Mouse (Mus musculus): ENCODE results near the gene Nuak2. TPM values are rescaled to one million over a fixed set of nuclear protein-coding genes. Genes with fewer than 3 reads are reported as not detected.
"Not testable (repeated sequence)": the region's sequence is repeated elsewhere in the genome, so short reads cannot be mapped to it uniquely, and the experiment has no call there.

The Nuak2 gene
- 1.4 and 2.3 TPM in 2 replicates for polyA plus RNA-seq (2014; fragmentation: Nextera tagmentation; extraction: Ambion mirVana)

GRCm38 (mm10) chr1:132315889-132316624 lies at the start of gene Nuak2:
Gene Nuak2 (plus strand): TSS chr1:132316126.
- Histone ChIP-seq H3K9ac (ENCODE audit: low read depth, low read length) (peak within 1 kb of the TSS; percentile 53), H3K9me3 (ENCODE audit: control insufficient read depth, low read length) (no peaks in the 10 kb centered on the region), H3K27me3 (ENCODE audit: control insufficient read depth, insufficient read depth, low read length) (peaks cover 18% of the 10 kb centered on the region), H3K4me2 (replicated peaks; ENCODE audit: low read depth, low read length) (peak within 1 kb of the TSS; percentile 91), H3K4me3 (ENCODE audit: low read length) (peak within 1 kb of the TSS; percentile 46), H3K36me3 (ENCODE audit: control insufficient read depth, insufficient read depth, low read length) (no peaks in the 10 kb centered on the region), H3K27ac (ENCODE audit: low read depth, low read length) (no peak within 1 kb of the TSS), H3K4me1 (ENCODE audit: control insufficient read depth, insufficient read depth, low read length) (0 out of 2 replicates have a peak, but pooled peaks cover 10% of the 10 kb centered on the region)
- under 1% methylated on average over 67 of the region's 67 CpGs for WGBS
- peak; percentile 86 for ATAC-seq (ENCODE audit: low FRiP score, low TSS enrichment)

DNA sequence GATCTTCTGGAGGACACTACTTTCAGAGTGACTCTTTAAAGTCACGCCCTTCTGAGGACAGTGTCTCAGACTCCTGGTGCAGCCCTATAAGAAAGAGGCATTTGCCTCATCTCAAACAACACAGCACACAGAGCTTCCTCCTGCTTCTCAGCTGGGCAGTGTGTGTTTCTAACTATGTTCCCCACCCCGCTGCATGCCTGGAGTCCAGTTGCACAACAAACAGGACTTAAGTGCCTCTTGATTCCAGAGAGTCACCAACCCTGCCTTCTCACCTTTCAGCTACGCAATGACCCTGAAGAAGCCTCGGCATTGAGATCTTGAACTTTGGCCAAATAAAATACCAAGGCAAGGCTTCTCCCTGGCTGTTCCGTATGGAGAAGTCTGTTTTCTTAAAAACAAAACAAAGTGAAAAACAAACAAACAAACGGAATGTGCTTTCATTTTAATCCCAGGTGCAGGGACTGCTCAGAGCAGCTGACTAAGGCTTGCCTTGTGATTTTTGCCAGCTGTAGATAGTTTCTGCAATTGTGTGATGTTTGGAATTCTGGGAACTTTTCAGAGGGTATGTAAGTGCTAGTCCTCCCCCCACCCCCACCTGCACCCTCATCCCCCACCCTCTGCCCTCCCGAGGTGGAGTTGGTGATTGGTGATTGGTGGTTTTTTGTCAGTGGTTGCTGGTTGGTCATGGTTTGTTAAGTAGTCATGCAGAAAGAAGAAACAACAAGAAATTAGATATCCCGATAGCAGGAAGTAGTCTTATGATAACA lies 49.0 kb upstream of the Nuak2 start:
- WGBS: 15% methylated on average over 8 of the region's 8 CpGs
- Histone ChIP-seq H3K27ac (ENCODE audit: low read depth, low read length) (peak overlapping the region; percentile 44; the same call in 1 of the 2 replicates), H3K9ac (ENCODE audit: low read depth, low read length) (no peak overlapping the region), H3K27me3 (ENCODE audit: control insufficient read depth, insufficient read depth, low read length) (no peaks in the 10 kb centered on the region), H3K4me3 (ENCODE audit: low read length) (no peak overlapping the region), H3K4me1 (ENCODE audit: control insufficient read depth, insufficient read depth, low read length) (peaks cover 19% of the 10 kb centered on the region), H3K4me2 (replicated peaks; ENCODE audit: low read depth, low read length) (no peak overlapping the region), H3K9me3 (ENCODE audit: control insufficient read depth, low read length) (no peaks in the 10 kb centered on the region), H3K36me3 (ENCODE audit: control insufficient read depth, insufficient read depth, low read length) (no peaks in the 10 kb centered on the region)
- peak; percentile 76 for ATAC-seq (ENCODE audit: low FRiP score, low TSS enrichment)

DNA sequence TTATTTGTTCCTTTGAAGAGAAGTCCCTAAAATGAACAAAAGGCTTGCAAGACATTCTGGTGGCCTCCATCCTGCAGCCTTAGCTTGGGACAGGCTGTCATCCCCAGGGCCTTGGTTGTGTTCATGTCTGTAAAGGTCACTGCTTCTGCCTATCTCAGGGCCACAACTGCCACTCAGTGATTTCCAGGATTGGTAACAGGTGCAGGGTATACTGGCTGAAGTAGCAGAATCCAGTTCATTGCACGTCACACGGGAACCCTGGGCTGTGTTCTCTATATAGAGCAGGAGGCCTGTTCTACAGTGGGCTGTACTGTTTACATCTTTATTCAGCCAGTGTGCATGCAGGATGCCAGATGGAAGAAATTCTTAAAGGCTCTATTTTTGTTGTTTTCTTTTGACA lies 48.0 kb upstream of the Nuak2 start:
- 53% methylated on average over 2 of the region's 2 CpGs for WGBS
- no peak overlapping the region for H3K4me2 ChIP-seq (replicated peaks; ENCODE audit: low read depth, low read length)
- peak overlapping the region; percentile 44; the same call in 1 of the 2 replicates for H3K27ac ChIP-seq (ENCODE audit: low read depth, low read length)
- H3K9ac ChIP-seq (ENCODE audit: low read depth, low read length): no peak overlapping the region
- H3K4me3 ChIP-seq (ENCODE audit: low read length): no peak overlapping the region
- no peaks in the 10 kb centered on the region for H3K27me3 ChIP-seq (ENCODE audit: control insufficient read depth, insufficient read depth, low read length)
- H3K4me1 ChIP-seq (ENCODE audit: control insufficient read depth, insufficient read depth, low read length): peaks cover 19% of the 10 kb centered on the region
- H3K9me3 ChIP-seq (ENCODE audit: control insufficient read depth, low read length): no peaks in the 10 kb centered on the region
- no peaks in the 10 kb centered on the region for H3K36me3 ChIP-seq (ENCODE audit: control insufficient read depth, insufficient read depth, low read length)
- no peak for ATAC-seq (ENCODE audit: low FRiP score, low TSS enrichment)

- Histone ChIP-seq H3K4me1 (ENCODE audit: control insufficient read depth, insufficient read depth, low read length) (peaks cover 19% of the 10 kb centered on the region), H3K27me3 (ENCODE audit: control insufficient read depth, insufficient read depth, low read length) (no peaks in the 10 kb centered on the region), H3K4me3 (ENCODE audit: low read length) (no peak overlapping the region), H3K4me2 (replicated peaks; ENCODE audit: low read depth, low read length) (no peak overlapping the region), H3K9me3 (ENCODE audit: control insufficient read depth, low read length) (no peaks in the 10 kb centered on the region), H3K27ac (ENCODE audit: low read depth, low read length) (no peak overlapping the region), H3K36me3 (ENCODE audit: control insufficient read depth, insufficient read depth, low read length) (no peaks in the 10 kb centered on the region), H3K9ac (ENCODE audit: low read depth, low read length) (no peak overlapping the region)
- no peak for ATAC-seq (ENCODE audit: low FRiP score, low TSS enrichment)
- 65% methylated on average over 7 of the region's 7 CpGs for WGBS
These were observed 47.4 kb upstream of the Nuak2 start for GRCm38 (mm10) chr1:132268418-132269060.

DNA sequence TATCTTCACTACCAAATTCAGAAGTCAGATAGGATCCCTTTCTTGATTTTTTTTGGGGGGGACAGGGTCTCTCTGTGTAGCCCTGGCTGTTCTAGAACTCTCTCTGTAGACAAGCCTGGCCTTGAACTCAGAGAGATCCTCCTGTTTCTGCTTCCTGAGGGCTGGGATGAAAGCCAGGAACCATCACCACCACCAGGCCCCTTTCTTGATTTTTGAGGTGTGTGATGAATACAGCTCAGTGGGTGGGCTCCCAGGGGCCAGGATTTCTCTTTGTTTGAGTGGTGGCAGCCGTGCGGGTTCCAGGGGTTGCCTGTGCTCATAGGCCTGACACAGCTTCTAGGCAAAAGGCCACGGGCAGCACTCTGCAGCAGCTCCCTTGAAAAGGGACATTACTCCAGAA lies 44.7 kb upstream of the Nuak2 start:
- no peak for ATAC-seq (ENCODE audit: low FRiP score, low TSS enrichment)
- Histone ChIP-seq H3K27me3 (ENCODE audit: control insufficient read depth, insufficient read depth, low read length) (no peaks in the 10 kb centered on the region), H3K9me3 (ENCODE audit: control insufficient read depth, low read length) (no peaks in the 10 kb centered on the region), H3K36me3 (ENCODE audit: control insufficient read depth, insufficient read depth, low read length) (no peaks in the 10 kb centered on the region), H3K4me3 (ENCODE audit: low read length) (no peak overlapping the region), H3K4me2 (replicated peaks; ENCODE audit: low read depth, low read length) (no peak overlapping the region), H3K9ac (ENCODE audit: low read depth, low read length) (no peak overlapping the region), H3K4me1 (ENCODE audit: control insufficient read depth, insufficient read depth, low read length) (peaks cover 14% of the 10 kb centered on the region), H3K27ac (ENCODE audit: low read depth, low read length) (no peak overlapping the region)
- WGBS: 90% methylated on average over 3 of the region's 3 CpGs

DNA sequence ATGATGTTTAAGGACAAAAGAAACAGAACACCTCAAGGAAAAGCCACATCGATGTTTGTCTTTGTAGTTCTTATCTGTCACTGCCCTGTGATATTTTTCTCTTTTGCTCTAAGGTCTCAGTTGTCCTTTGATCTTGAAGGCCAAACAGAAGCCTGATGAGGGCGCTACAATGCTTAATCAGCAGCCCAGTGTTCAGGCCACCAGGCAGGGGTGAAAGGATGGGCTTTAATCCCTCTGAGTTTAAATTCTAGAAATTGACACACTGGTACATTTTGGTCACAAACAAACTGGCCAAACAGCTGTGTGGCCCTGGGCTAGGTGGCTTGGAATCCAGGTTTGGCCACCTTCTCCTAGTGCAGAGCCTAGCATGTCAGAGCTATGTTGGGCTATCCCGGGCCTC lies 39.2 kb upstream of the Nuak2 start:
- WGBS: 74% methylated on average over 3 of the region's 3 CpGs
- no peak overlapping the region for H3K4me2 ChIP-seq (replicated peaks; ENCODE audit: low read depth, low read length)

DNA sequence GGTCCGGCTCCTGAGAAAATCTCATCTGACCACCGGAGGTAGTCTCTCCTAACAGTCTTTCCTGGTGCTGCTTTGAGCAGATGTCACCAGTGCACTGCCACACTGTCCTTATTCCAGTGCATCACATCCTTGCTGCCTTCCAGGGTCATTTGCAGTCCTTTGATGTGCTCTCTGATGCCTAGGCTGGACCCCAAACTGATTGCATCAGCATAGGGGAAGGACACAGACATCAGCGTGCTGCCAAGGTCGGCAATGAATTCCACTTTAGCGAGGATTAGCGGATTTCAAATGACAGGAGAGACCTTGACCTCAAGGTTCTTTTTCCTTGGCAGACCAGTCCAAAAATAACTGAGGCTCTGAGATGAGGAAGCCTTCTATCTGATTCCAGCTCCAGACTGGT lies 38.8 kb upstream of the Nuak2 start:
- H3K36me3 ChIP-seq (ENCODE audit: control insufficient read depth, insufficient read depth, low read length): no peaks in the 10 kb centered on the region
- WGBS: 58% methylated on average over 6 of the region's 6 CpGs
- ATAC-seq (ENCODE audit: low FRiP score, low TSS enrichment): no peak

More for the DNA sequence above, 39.2 kb upstream of the Nuak2 start:
- H3K4me3 ChIP-seq (ENCODE audit: low read length): no peak overlapping the region
- no peaks in the 10 kb centered on the region for H3K4me1 ChIP-seq (ENCODE audit: control insufficient read depth, insufficient read depth, low read length)
- no peak overlapping the region for H3K9ac ChIP-seq (ENCODE audit: low read depth, low read length)
- H3K36me3 ChIP-seq (ENCODE audit: control insufficient read depth, insufficient read depth, low read length): no peaks in the 10 kb centered on the region
- H3K27me3 ChIP-seq (ENCODE audit: control insufficient read depth, insufficient read depth, low read length): no peaks in the 10 kb centered on the region
- ATAC-seq (ENCODE audit: low FRiP score, low TSS enrichment): no peak
- H3K9me3 ChIP-seq (ENCODE audit: control insufficient read depth, low read length): no peaks in the 10 kb centered on the region
- H3K27ac ChIP-seq (ENCODE audit: low read depth, low read length): no peak overlapping the region

DNA sequence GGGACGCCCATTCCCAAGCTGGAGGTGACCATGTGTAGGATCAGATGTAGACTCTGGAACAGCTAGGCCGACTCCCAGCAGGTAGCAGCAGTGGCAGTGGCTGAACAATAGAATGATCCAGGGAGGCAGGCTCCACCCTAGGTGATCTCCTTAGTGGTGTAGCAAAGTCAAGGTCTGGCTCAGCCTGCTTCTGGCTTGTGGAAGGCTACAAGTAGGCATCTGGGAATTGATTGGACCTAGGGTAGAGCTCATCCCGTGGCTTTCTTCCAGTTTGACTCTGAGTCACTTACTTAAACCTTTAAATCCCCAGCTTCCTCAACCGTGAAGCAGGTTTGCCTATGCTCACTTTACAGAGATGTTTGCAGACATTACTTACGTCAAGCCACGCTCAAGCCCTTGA lies 35.3 kb upstream of the Nuak2 start:
- H3K4me1 ChIP-seq (ENCODE audit: control insufficient read depth, insufficient read depth, low read length); H3K27me3 ChIP-seq (ENCODE audit: control insufficient read depth, insufficient read depth, low read length); H3K36me3 ChIP-seq (ENCODE audit: control insufficient read depth, insufficient read depth, low read length); ATAC-seq (ENCODE audit: low FRiP score, low TSS enrichment); H3K9me3 ChIP-seq (ENCODE audit: control insufficient read depth, low read length); H3K27ac ChIP-seq (ENCODE audit: low read depth, low read length); H3K4me3 ChIP-seq (ENCODE audit: low read length); H3K9ac ChIP-seq (ENCODE audit: low read depth, low read length); H3K4me2 ChIP-seq (replicated peaks; ENCODE audit: low read depth, low read length): not testable (repeated sequence)
- WGBS: 62% methylated on average over 6 of the region's 6 CpGs

More for the DNA sequence above, 38.8 kb upstream of the Nuak2 start:
- no peaks in the 10 kb centered on the region for H3K27me3 ChIP-seq (ENCODE audit: control insufficient read depth, insufficient read depth, low read length)
- no peak overlapping the region for H3K27ac ChIP-seq (ENCODE audit: low read depth, low read length)
- H3K4me3 ChIP-seq (ENCODE audit: low read length): no peak overlapping the region
- H3K9ac ChIP-seq (ENCODE audit: low read depth, low read length): no peak overlapping the region
- no peaks in the 10 kb centered on the region for H3K4me1 ChIP-seq (ENCODE audit: control insufficient read depth, insufficient read depth, low read length)
- H3K4me2 ChIP-seq (replicated peaks; ENCODE audit: low read depth, low read length): no peak overlapping the region
- no peaks in the 10 kb centered on the region for H3K9me3 ChIP-seq (ENCODE audit: control insufficient read depth, low read length)

All from kidney, embryonic 14.5 days (tissue).